Mouse (Mus musculus) small intestine, adult 2 months (tissue): ENCODE measurements around the gene Wtip.
"Not testable (repeated sequence)": the region's sequence is repeated elsewhere in the genome, so short reads cannot be mapped to it uniquely, and the experiment has no call there.

ENCODE experiments used
- CTCF ChIP-seq: fragments of 200-500 bp; IDR thresholded peaks from 2 replicates; pipeline ENCODE4 v1.5.1; 2012; ENCODE audit warnings: low read depth, mild to moderate bottlenecking, control low read depth, inconsistent platforms, low read length, moderate library complexity, mixed read lengths; ENCODE audit not compliant: insufficient replicate concordance, insufficient read length; ENCODE audit errors: extremely low read depth
- POLR2A ChIP-seq: fragments of 200-500 bp; IDR thresholded peaks from 2 replicates; pipeline ENCODE4 v1.6.1; 2012; ENCODE audit warnings: low read depth, mild to moderate bottlenecking, control low read depth, inconsistent platforms, low read length, moderate library complexity

- not testable (repeated sequence) for TF ChIP-seq POLR2A, CTCF
These were observed 64.9 kb downstream of the Wtip start for GRCm38 (mm10) chr7:34068132-34068531.
